Mouse (Mus musculus): ENCODE results near the gene Rpa1.
"Not testable (repeated sequence)": the region's sequence is repeated elsewhere in the genome, so short reads cannot be mapped to it uniquely, and the experiment has no call there.

Gene Rpa1

GRCm38 (mm10) chr11:75286868-75287267 is 61.3 kb downstream of the Rpa1 start:
- no peak for DNase-seq (ENCODE audit: low spot score in 2 of 2)

- no peak for DNase-seq (ENCODE audit: low spot score in 2 of 2)
Measured at GRCm38 (mm10) chr11:75285893-75286467, 62.1 kb downstream of the Rpa1 start.

- not testable (repeated sequence) for DNase-seq (ENCODE audit: low spot score in 2 of 2)
Measured at GRCm38 (mm10) chr11:75283784-75284183, 64.3 kb downstream of the Rpa1 start.

GRCm38 (mm10) chr11:75282496-75283120 is 65.5 kb downstream of the Rpa1 start:
- peak; percentile 33 to 70 for DNase-seq (ENCODE audit: low spot score in 2 of 2)

GRCm38 (mm10) chr11:75281380-75282256 is 66.5 kb downstream of the Rpa1 start:
- DNase-seq (ENCODE audit: low spot score in 2 of 2): no peak

- DNase-seq (ENCODE audit: low spot score in 2 of 2): no peak
Measured at GRCm38 (mm10) chr11:75280435-75281001, 67.6 kb downstream of the Rpa1 start.

- no peak for DNase-seq (ENCODE audit: low spot score in 2 of 2)
Measured at GRCm38 (mm10) chr11:75280066-75280410, 68.1 kb downstream of the Rpa1 start.

- peak; percentile 52 to 72 for DNase-seq (ENCODE audit: low spot score in 2 of 2)
Measured at GRCm38 (mm10) chr11:75279342-75280065, 68.6 kb downstream of the Rpa1 start.

- DNase-seq (ENCODE audit: low spot score in 2 of 2): no peak
Measured at GRCm38 (mm10) chr11:75279013-75279341, 69.1 kb downstream of the Rpa1 start.

GRCm38 (mm10) chr11:75278115-75278514 is 70.0 kb downstream of the Rpa1 start:
- DNase-seq (ENCODE audit: low spot score in 2 of 2): no peak

GRCm38 (mm10) chr11:75275035-75275434 is 73.1 kb downstream of the Rpa1 start:
- DNase-seq (ENCODE audit: low spot score in 2 of 2): no peak

- DNase-seq (ENCODE audit: low spot score in 2 of 2): no peak
Measured at GRCm38 (mm10) chr11:75273466-75273865, 74.7 kb downstream of the Rpa1 start.

GRCm38 (mm10) chr11:75270985-75271434 is 77.1 kb downstream of the Rpa1 start:
- DNase-seq (ENCODE audit: low spot score in 2 of 2): peak; percentile 31 to 61

- DNase-seq (ENCODE audit: low spot score in 2 of 2): peak; percentile 30 to 58
Measured at GRCm38 (mm10) chr11:75270276-75270984, 77.7 kb downstream of the Rpa1 start.

GRCm38 (mm10) chr11:75269213-75269612 is 78.9 kb downstream of the Rpa1 start:
- DNase-seq (ENCODE audit: low spot score in 2 of 2): peak in 1 of 2 experiments; percentile 52

- DNase-seq (ENCODE audit: low spot score in 2 of 2): no peak
Measured at GRCm38 (mm10) chr11:75268492-75268891, 79.6 kb downstream of the Rpa1 start.

GRCm38 (mm10) chr11:75267826-75268281 is 80.3 kb downstream of the Rpa1 start:
- DNase-seq (ENCODE audit: low spot score in 2 of 2): no peak

GRCm38 (mm10) chr11:75265545-75265944 is 82.6 kb downstream of the Rpa1 start:
- no peak for DNase-seq (ENCODE audit: low spot score in 2 of 2)

- DNase-seq (ENCODE audit: low spot score in 2 of 2): no peak
Measured at GRCm38 (mm10) chr11:75264550-75264949, 83.6 kb downstream of the Rpa1 start.

- DNase-seq (ENCODE audit: low spot score in 2 of 2): no peak
Measured at GRCm38 (mm10) chr11:75263964-75264312, 84.2 kb downstream of the Rpa1 start.

Measured in spleen, postnatal 10 days (tissue).